In the genomic region with DNA sequence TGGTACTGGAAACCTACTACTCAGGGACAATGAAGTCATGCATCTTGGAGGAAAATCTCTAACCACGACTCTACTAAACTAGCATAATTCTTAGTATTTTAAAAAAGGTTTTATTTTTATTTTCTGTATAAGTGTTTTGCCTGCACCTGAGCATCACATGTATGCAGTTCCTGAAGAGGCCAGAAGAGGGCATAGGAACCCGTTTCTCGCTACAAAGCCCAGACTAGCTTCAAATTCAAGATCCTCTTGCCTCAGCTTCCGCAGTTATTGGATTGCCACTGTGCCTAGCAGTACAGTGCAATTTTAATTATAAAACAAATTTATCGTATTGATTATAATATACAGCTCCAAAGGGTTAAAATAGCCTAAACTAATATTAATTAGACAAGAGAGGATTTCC, we compare ENCODE assay signal across 9 mouse cellular contexts. TPM values are rescaled to one million over a fixed set of nuclear protein-coding genes. Genes with fewer than 3 reads are reported as not detected.
DNase-seq lines count a peak whose midpoint lies in the region; ATAC-seq and TF ChIP-seq lines count a peak whose summit lies in the region.
"Had no signal": no experiment of that assay in that cellular context is flagged by ENCODE, and none has a peak within 500 bp of the region (broad histone marks: within the 10 kb centered on the region; RNA-seq: fewer than 3 reads in every experiment).

No protein-coding gene starts in this region.

- TF ChIP-seq POLR2A in kidney, adult 2 months (IDR thresholded peaks at IDR 0.05; ENCODE audit: low read depth, low read length) = no peak

- DNase-seq in kidney, adult 2 months = peak; percentile 27
- peak; percentile 41 for DNase-seq in fibroblast of lung, adult 2 months (ENCODE audit: low read depth)
- peak; percentile 44 to 51 (median 48) for DNase-seq in liver, embryonic 14.5 days (ENCODE audit: low read depth in 3 of 3, low spot score in 3 of 3)
- DNase-seq in spleen, postnatal 36 days (ENCODE audit: low spot score in 2 of 2) = peak; percentile 8 to 13
- DNase-seq in left cerebral cortex, postnatal 10 days (ENCODE audit: extremely low spot score in 1 of 2, low spot score in 2 of 2) = no peak

- no peak overlapping the region for H3K27ac ChIP-seq in kidney, adult 2 months (ENCODE audit: insufficient read depth, low read depth, low read length)
- H3K27ac ChIP-seq in kidney, embryonic 15.5 days = no peak overlapping the region
- no peak overlapping the region for H3K27ac ChIP-seq in liver, embryonic 14.5 days

- intact Hi-C loops in left cerebral cortex, postnatal 10 days (cut with DNase I) = no loop called here

- no peak overlapping the region for H3K4me3 ChIP-seq in kidney, adult 2 months (ENCODE audit: insufficient read depth, low read depth, low read length)
- H3K4me3 ChIP-seq in kidney, embryonic 15.5 days (replicated peaks) = no peak overlapping the region
- no peak overlapping the region for H3K4me3 ChIP-seq in E14TG2a.4 (replicated peaks; ENCODE audit: low read length)
- no peak overlapping the region for H3K4me3 ChIP-seq in liver, embryonic 14.5 days (ENCODE audit: insufficient read depth in 1 of 2, low read depth in 2 of 2, low read length in 2 of 2)
- H3K4me3 ChIP-seq: megakaryocyte, embryonic 14.5 days had no signal

- no peaks in the 10 kb centered on the region for H3K36me3 ChIP-seq in kidney, adult 2 months (ENCODE audit: control insufficient read depth, insufficient read depth, low read length)
- no peaks in the 10 kb centered on the region for H3K36me3 ChIP-seq in kidney, embryonic 15.5 days
- no peaks in the 10 kb centered on the region for H3K36me3 ChIP-seq in E14TG2a.4 (ENCODE audit: insufficient read depth, low read length)
- H3K36me3 ChIP-seq in liver, embryonic 14.5 days (replicated peaks; ENCODE audit: control insufficient read depth, insufficient read depth, low read depth) = no peaks in the 10 kb centered on the region

- no peak overlapping the region for H3K9ac ChIP-seq in kidney, embryonic 15.5 days
- no peak overlapping the region for H3K9ac ChIP-seq in liver, embryonic 14.5 days (replicated peaks)

- TF ChIP-seq CTCF in kidney, adult 2 months (conservative IDR thresholded peaks at IDR 0.05; ENCODE audit: insufficient read depth, insufficient read length, low read depth, low read length) = peak; percentile 72
- peak; percentile 84 for TF ChIP-seq CTCF in E14TG2a.4 (conservative IDR thresholded peaks at IDR 0.05; ENCODE audit: low read length)
- TF ChIP-seq CTCF in liver, embryonic 14.5 days (IDR thresholded peaks at IDR 0.05; ENCODE audit: low read depth) = peak; percentile 83

- 20% methylated on average over 5 of the region's 5 CpGs for WGBS in kidney, adult 2 months
- WGBS in kidney, embryonic 15.5 days = 16% methylated on average over 5 of the region's 5 CpGs
- 6% methylated on average over 5 of the region's 5 CpGs for WGBS in liver, embryonic 14.5 days (ENCODE audit: insufficient replicate concordance)

- no peak for ATAC-seq in kidney, embryonic 15.5 days (replicated peaks; ENCODE audit: low FRiP score)
- peak; percentile 63 for ATAC-seq in activated CD4-positive, CD25-positive, alpha-beta regulatory T cell, adult 4 months
- peak; percentile 47; the same call in 1 of the 2 replicates for ATAC-seq in liver, embryonic 14.5 days (ENCODE audit: insufficient read depth)

- no peaks in the 10 kb centered on the region for H3K27me3 ChIP-seq in kidney, adult 2 months (replicated peaks; ENCODE audit: control insufficient read depth, insufficient read depth, low read length)
- no peaks in the 10 kb centered on the region for H3K27me3 ChIP-seq in kidney, embryonic 15.5 days
- H3K27me3 ChIP-seq in E14TG2a.4 (ENCODE audit: insufficient read depth, low read length) = no peaks in the 10 kb centered on the region
- no peaks in the 10 kb centered on the region for H3K27me3 ChIP-seq in liver, embryonic 14.5 days (ENCODE audit: control insufficient read depth, insufficient read depth, low read length)

- no peak overlapping the region for H3K4me2 ChIP-seq in kidney, embryonic 15.5 days
- H3K4me2 ChIP-seq in liver, embryonic 14.5 days (ENCODE audit: low read depth) = no peak overlapping the region

- H3K4me1 ChIP-seq in kidney, adult 2 months (ENCODE audit: control insufficient read depth, insufficient read depth, low read length) = no peaks in the 10 kb centered on the region
- H3K4me1 ChIP-seq in kidney, embryonic 15.5 days = no peaks in the 10 kb centered on the region
- no peaks in the 10 kb centered on the region; the same call in 1 of the 2 replicates for H3K4me1 ChIP-seq in E14TG2a.4 (replicated peaks; ENCODE audit: low read depth, low read length)
- peaks cover 7 to 21% of the 10 kb centered on the region in 2 experiments; a peak in 3 of 4 replicates for H3K4me1 ChIP-seq in liver, embryonic 14.5 days (replicated peaks; ENCODE audit: control insufficient read depth in 2 of 2, insufficient read depth in 2 of 2, low read length in 1 of 2)

- H3K9me3 ChIP-seq in kidney, embryonic 15.5 days (replicated peaks) = no peaks in the 10 kb centered on the region
- H3K9me3 ChIP-seq in E14TG2a.4 (ENCODE audit: low read length) = no peaks in the 10 kb centered on the region
- no peaks in the 10 kb centered on the region for H3K9me3 ChIP-seq in liver, embryonic 14.5 days (ENCODE audit: control insufficient read depth, low read length)
- H3K9me3 ChIP-seq: megakaryocyte, embryonic 14.5 days had no signal

- peak; percentile 2; the same call in 1 of the 2 replicates for TF ChIP-seq EP300 in liver, embryonic 14.5 days (IDR thresholded peaks at IDR 0.05; ENCODE audit: low read depth)

RNA-seq across cellular contexts. Expression of a gene that starts 31.0 kb away (rescaled TPM):
- 6.3 and 6.5 TPM in 2 replicates for polyA plus RNA-seq in kidney, adult 2 months (2012; rRNA removed)
- polyA plus RNA-seq in kidney, embryonic 15.5 days (2015; fragmentation: Nextera tagmentation; extraction: Ambion mirVana) = 34.3 and 36.9 TPM in 2 replicates
- 1 to 10 TPM; 2.9 to 3.3 TPM for polyA plus RNA-seq in activated CD4-positive, CD25-positive, alpha-beta regulatory T cell, adult 4 months (2017; shearing (Covaris generic))
- polyA plus RNA-seq in liver, embryonic 14.5 days (2012; rRNA removed) = 9.8 and 13.6 TPM in 2 replicates
- polyA plus RNA-seq in liver, embryonic 14.5 days (2014; fragmentation: Nextera tagmentation; extraction: Ambion mirVana) = 26.9 and 30.7 TPM in 2 replicates
- total RNA-seq in left cerebral cortex, postnatal 10 days (2021) = 10 to 100 TPM; 39.2 to 40.4 TPM

RNA-seq across cellular contexts. Expression of a gene that starts 31.6 kb away (rescaled TPM):
- 0.95 and 2.1 TPM in 2 replicates for polyA plus RNA-seq in kidney, adult 2 months (2012; rRNA removed)
- polyA plus RNA-seq in kidney, embryonic 15.5 days (2015; fragmentation: Nextera tagmentation; extraction: Ambion mirVana) = 5.4 and 7.7 TPM in 2 replicates
- polyA plus RNA-seq in activated CD4-positive, CD25-positive, alpha-beta regulatory T cell, adult 4 months (2017; shearing (Covaris generic)) = under 1 TPM in 1 of 2 experiments, not detected in 1; 0.91 TPM
- 0.43 and 0.73 TPM in 2 replicates for polyA plus RNA-seq in liver, embryonic 14.5 days (2012; rRNA removed)
- polyA plus RNA-seq in liver, embryonic 14.5 days (2014; fragmentation: Nextera tagmentation; extraction: Ambion mirVana) = 1.1 and 2.1 TPM in 2 replicates
- 100 to 1,000 TPM; 225 to 235 TPM for total RNA-seq in left cerebral cortex, postnatal 10 days (2021)

Comparison
In these comparisons a context has a peak if more than half of its experiments do, and no peak if none do; other contexts are left out.
1. DNase-seq: peak in kidney, adult 2 months (single experiment), fibroblast of lung, adult 2 months (single experiment), liver, embryonic 14.5 days (3 of 3) and spleen, postnatal 36 days (2 of 2); none in left cerebral cortex, postnatal 10 days (0 of 2).
2. Peak in every context shown above with its lines, with median percentiles within 50 percentile points of each other: CTCF ChIP-seq.